Mouse (Mus musculus) limb, embryonic 14.5 days (tissue): ENCODE results near the gene Sytl3. TPM values are rescaled to one million over a fixed set of nuclear protein-coding genes. Genes with fewer than 3 reads are reported as not detected.
"Not testable (repeated sequence)": the region's sequence is repeated elsewhere in the genome, so short reads cannot be mapped to it uniquely, and the experiment has no call there.

Source experiments
- ATAC-seq: fragments of 200-750 bp; cut with Nextera tagmentation; 2 replicates; pipeline ENCODE4 v1.8.0; 2017; ENCODE audit warnings: low read depth, moderate number of reproducible peaks, moderate TSS enrichment; ENCODE audit not compliant: low FRiP score
- DNase-seq: peaks from one replicate; pipeline ENCODE4 v3.0.0-alpha.2; 2015; ENCODE audit warnings: low spot score
- H3K27ac ChIP-seq: fragments of 300-500 bp; sonication (generic); replicated peaks from 2 replicates; pipeline ENCODE4 v1.5.1; 2014; ENCODE audit warnings: low read depth, mild to moderate bottlenecking, low read length, moderate library complexity, mixed read lengths
- H3K27me3 ChIP-seq: fragments of 300-500 bp; sonication (generic); 2 replicates; pipeline ENCODE4 v1.6.1; 2014; ENCODE audit warnings: low read length, mixed read lengths; ENCODE audit not compliant: control insufficient read depth, insufficient read depth
- H3K36me3 ChIP-seq: fragments of 300-500 bp; sonication (generic); 2 replicates; pipeline ENCODE4 v1.6.1; 2014; ENCODE audit warnings: mild to moderate bottlenecking, low read length, moderate library complexity, mixed read lengths; ENCODE audit not compliant: control insufficient read depth, insufficient read depth
- H3K4me1 ChIP-seq: fragments of 300-500 bp; sonication (generic); 2 replicates; pipeline ENCODE4 v1.6.1; 2014; ENCODE audit warnings: antibody characterized with exemption, low read length, mixed read lengths; ENCODE audit not compliant: control insufficient read depth, insufficient read depth
- H3K4me2 ChIP-seq: fragments of 300-500 bp; sonication (generic); replicated peaks from 2 replicates; pipeline ENCODE4 v1.6.1; 2014; ENCODE audit warnings: low read depth, mild to moderate bottlenecking, low read length, moderate library complexity; ENCODE audit not compliant: severe bottlenecking
- H3K4me3 ChIP-seq: fragments of 300-500 bp; sonication (generic); replicated peaks from 2 replicates; pipeline ENCODE4 v1.5.1; 2014; ENCODE audit warnings: low read length
- H3K9ac ChIP-seq: fragments of 300-500 bp; sonication (generic); 2 replicates; pipeline ENCODE4 v1.6.1; 2014; ENCODE audit warnings: mild to moderate bottlenecking, low read depth, low read length, moderate library complexity; ENCODE audit not compliant: severe bottlenecking
- H3K9me3 ChIP-seq: fragments of 300-500 bp; sonication (generic); 2 replicates; pipeline ENCODE4 v1.6.1; 2016; ENCODE audit warnings: low read length; ENCODE audit not compliant: control insufficient read depth
- WGBS: fragments of 180-500 bp; shearing (Covaris S2); extraction: QIAGEN DNeasy Blood & Tissue Kit; methylation state at CpG from one replicate; pipeline ENCODE4 v1.1.7; 2014; 5-methylcytosine and 5-hydroxymethylcytosine counted together
- polyA plus RNA-seq, 2 experiments: library from polyadenylated mRNA; depleted of rRNA in 1 of 2; stranded (reverse) in 1 of 2; unstranded in 1 of 2; fragments of >200 nt; fragmentation: Nextera tagmentation in 1 of 2; extraction: Ambion mirVana in 1 of 2; gene quantifications; 2 replicates each; pipeline versions ENCODE4 v1.2.1 to v1.2.3; 2012 to 2014

The Sytl3 gene
- polyA plus RNA-seq, 2 experiments, result 0.10 to 0.26 TPM

GRCm38 (mm10) chr17:6650904-6651565 is 7.9 kb upstream of the Sytl3 start:
- not testable (repeated sequence) for H3K9ac ChIP-seq, H3K27me3 ChIP-seq, H3K9me3 ChIP-seq, H3K4me2 ChIP-seq, ATAC-seq, DNase-seq, H3K4me3 ChIP-seq, H3K36me3 ChIP-seq, H3K27ac ChIP-seq, H3K4me1 ChIP-seq
- 68% methylated on average over 3 of the region's 7 CpGs for WGBS

- DNase-seq, H3K9me3 ChIP-seq: not testable (repeated sequence)
- 85% methylated on average over 4 of the region's 5 CpGs for WGBS
Measured at GRCm38 (mm10) chr17:6653341-6653946, 5.4 kb upstream of the Sytl3 start.

GRCm38 (mm10) chr17:6655087-6655511 is 3.8 kb upstream of the Sytl3 start:
- DNase-seq (peak; percentile 77), ATAC-seq (peak; percentile 89)
- Histone ChIP-seq H3K9ac (peak overlapping the region; percentile 69), H3K4me3 (peak overlapping the region; percentile 50), H3K4me2 (peak overlapping the region; percentile 43), H3K27ac (peak overlapping the region; percentile 72)
- H3K36me3 ChIP-seq, H3K9me3 ChIP-seq, H3K4me1 ChIP-seq, H3K27me3 ChIP-seq: not testable (repeated sequence)
- under 1% methylated on average over 33 of the region's 36 CpGs for WGBS

More at GRCm38 (mm10) chr17:6653341-6653946, 5.4 kb upstream of the Sytl3 start:
- H3K4me2 ChIP-seq, ATAC-seq, H3K27ac ChIP-seq, H3K36me3 ChIP-seq, H3K9ac ChIP-seq, H3K27me3 ChIP-seq, H3K4me3 ChIP-seq, H3K4me1 ChIP-seq: not testable (repeated sequence)

- WGBS, result 7% methylated on average over 15 of the region's 33 CpGs
- peak within 1 kb of the TSS; percentile 50 for H3K4me3 ChIP-seq
- H3K4me2 ChIP-seq, result peak within 1 kb of the TSS; percentile 43
- DNase-seq, H3K27me3 ChIP-seq, H3K9me3 ChIP-seq, H3K4me1 ChIP-seq, H3K36me3 ChIP-seq: not testable (repeated sequence)
- peak within 1 kb of the TSS; percentile 72 for H3K27ac ChIP-seq
- peak; percentile 95 for ATAC-seq
- peak within 1 kb of the TSS; percentile 69 for H3K9ac ChIP-seq
Measured at GRCm38 (mm10) chr17:6655567-6656281, 3.2 kb upstream of the Sytl3 start, which contains the start of gene Dynlt1f. Dynlt1f (minus strand) TSS chr17:6655900.

GRCm38 (mm10) chr17:6656471-6656870 is 2.4 kb upstream of the Sytl3 start:
- not testable (repeated sequence) for H3K9me3 ChIP-seq, H3K27me3 ChIP-seq, DNase-seq, H3K4me2 ChIP-seq, ATAC-seq, H3K27ac ChIP-seq, H3K4me1 ChIP-seq, H3K4me3 ChIP-seq, H3K9ac ChIP-seq, H3K36me3 ChIP-seq
- WGBS, result 96% methylated on average over 1 of the region's 3 CpGs

- DNase-seq, H3K36me3 ChIP-seq, H3K27me3 ChIP-seq, H3K27ac ChIP-seq, H3K4me2 ChIP-seq, H3K9me3 ChIP-seq, H3K4me1 ChIP-seq, H3K9ac ChIP-seq, H3K4me3 ChIP-seq, ATAC-seq: not testable (repeated sequence)
- WGBS, result 63% methylated on average over 6 of the region's 6 CpGs
Measured at GRCm38 (mm10) chr17:6660589-6660988, 1.7 kb downstream of the Sytl3 start.

GRCm38 (mm10) chr17:6661093-6661816 is 2.4 kb downstream of the Sytl3 start:
- DNase-seq, result peak; percentile 7
- WGBS, result 38% methylated on average over 7 of the region's 11 CpGs
- ATAC-seq, result peak; percentile 58

More at GRCm38 (mm10) chr17:6661093-6661816, 2.4 kb downstream of the Sytl3 start:
- not testable (repeated sequence) for H3K9ac ChIP-seq, H3K4me1 ChIP-seq, H3K4me3 ChIP-seq, H3K27me3 ChIP-seq, H3K36me3 ChIP-seq, H3K27ac ChIP-seq, H3K4me2 ChIP-seq, H3K9me3 ChIP-seq
